Mouse (Mus musculus): Measurements from ENCODE around the gene Sh2d4b.

DNA sequence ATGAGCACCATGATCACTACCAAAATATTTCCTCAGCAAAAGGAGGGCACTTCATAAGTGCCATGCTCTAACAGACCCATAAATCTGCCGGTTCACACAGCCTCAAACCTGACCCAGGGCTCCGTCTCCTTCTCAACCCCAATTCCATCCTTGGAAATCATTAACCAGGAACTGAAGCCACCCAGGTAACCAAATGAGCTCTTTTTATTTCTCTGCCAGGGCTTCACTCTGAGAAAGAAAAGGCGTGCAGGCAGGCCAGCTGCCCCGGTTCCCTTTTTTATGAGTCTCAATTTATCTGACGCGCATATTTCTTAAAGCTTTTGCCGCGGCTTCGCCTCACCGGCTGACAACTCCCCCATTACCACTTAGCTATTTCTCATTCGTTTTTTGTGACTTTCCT is 63.0 kb downstream of the Sh2d4b start:
- TF ChIP-seq CTCF (IDR thresholded peaks at IDR 0.05) (no peak), EP300 (IDR thresholded peaks at IDR 0.05) (no peak)
